Mouse (Mus musculus) brain, embryonic 14.5 days (tissue): ENCODE measurements around the gene Sh3bgrl3.

Source experiments
- CTCF ChIP-seq: fragments of 200-500 bp; IDR thresholded peaks from 2 replicates; pipeline ENCODE4 v1.5.1; 2012; ENCODE audit warnings: inconsistent platforms, mild to moderate bottlenecking, moderate library complexity, borderline replicate concordance; ENCODE audit not compliant: insufficient read depth, insufficient read length; ENCODE audit errors: extremely low read depth
- POLR2A ChIP-seq: fragments of 200-500 bp; IDR thresholded peaks from 2 replicates; pipeline ENCODE4 v1.6.1; 2012; ENCODE audit warnings: mild to moderate bottlenecking, inconsistent platforms, borderline replicate concordance; ENCODE audit not compliant: poor library complexity, insufficient read depth, insufficient read length, severe bottlenecking; ENCODE audit errors: extremely low read depth

- TF ChIP-seq CTCF: no peak
- no peak for TF ChIP-seq POLR2A
Observed at GRCm38 (mm10) chr4:134100245-134100644, 28.3 kb downstream of the Sh3bgrl3 start.
